Mouse (Mus musculus) forebrain, postnatal 0 days (tissue): Measurements from ENCODE around the gene Dnttip2. TPM values are rescaled to one million over a fixed set of nuclear protein-coding genes. Genes with fewer than 3 reads are reported as not detected.

Source experiments
- ATAC-seq: fragments of 200-750 bp; cut with Nextera tagmentation; 2 replicates; pipeline ENCODE4 v1.8.0; 2017; ENCODE audit warnings: mild to moderate bottlenecking, moderate library complexity
- DNase-seq: peaks from one replicate; pipeline ENCODE4 v3.0.0-alpha.2; 2015
- H3K27ac ChIP-seq: fragments of 300-500 bp; sonication (generic); 2 replicates; pipeline ENCODE4 v1.5.1; 2014; ENCODE audit warnings: low read depth, mild to moderate bottlenecking, antibody characterized with exemption, low read length, moderate library complexity, mixed read lengths
- H3K27me3 ChIP-seq: fragments of 300-500 bp; sonication (generic); 2 replicates; pipeline ENCODE4 v1.6.1; 2014; ENCODE audit warnings: mild to moderate bottlenecking, low read length, mixed read lengths; ENCODE audit not compliant: insufficient read depth
- H3K36me3 ChIP-seq: fragments of 300-500 bp; sonication (generic); 2 replicates; pipeline ENCODE4 v1.6.1; 2014; ENCODE audit warnings: mild to moderate bottlenecking, moderate library complexity; ENCODE audit not compliant: insufficient read depth
- H3K4me1 ChIP-seq: fragments of 300-500 bp; sonication (generic); 2 replicates; pipeline ENCODE4 v1.6.1; 2014; ENCODE audit warnings: antibody characterized with exemption; ENCODE audit not compliant: insufficient read depth
- H3K4me2 ChIP-seq: fragments of 300-500 bp; sonication (generic); 2 replicates; pipeline ENCODE4 v1.6.1; 2014; ENCODE audit warnings: low read depth, mild to moderate bottlenecking, moderate library complexity
- H3K4me3 ChIP-seq: fragments of 300-500 bp; sonication (generic); 2 replicates; pipeline ENCODE4 v1.5.1; 2014; ENCODE audit warnings: low read depth, low read length, mixed read lengths
- H3K9ac ChIP-seq: fragments of 300-500 bp; sonication (generic); 2 replicates; pipeline ENCODE4 v1.6.1; 2014; ENCODE audit warnings: mild to moderate bottlenecking
- H3K9me3 ChIP-seq: fragments of 300-500 bp; sonication (generic); 2 replicates; pipeline ENCODE4 v1.6.1; 2016; ENCODE audit warnings: low read length
- CTCF ChIP-seq: sonication (generic); IDR thresholded peaks from 2 replicates; pipeline ENCODE4 v1.5.1; 2016; ENCODE audit warnings: antibody characterized with exemption, control low read depth, low read depth
- WGBS: fragments of 180-500 bp; shearing (Covaris S2); extraction: QIAGEN DNeasy Blood & Tissue Kit; methylation state at CpG from one replicate; pipeline ENCODE4 v1.1.7; 2014; 5-methylcytosine and 5-hydroxymethylcytosine counted together
- polyA plus RNA-seq: library from polyadenylated mRNA; unstranded; fragments of >200 nt; fragmentation: Nextera tagmentation; extraction: Ambion mirVana; gene quantifications from 2 replicates; pipeline ENCODE4 v1.2.1, GENCODE M21; 2015
- total RNA-seq: library from RNA; depleted of rRNA; stranded (reverse); fragments of >200 nt; gene quantifications from 2 replicates; pipeline ENCODE4 v1.2.3, GENCODE M21; 2014

The Dnttip2 gene
- total and polyA plus RNA-seq, 2 experiments from 2014 or later: 23.9 to 50.2 TPM

DNA sequence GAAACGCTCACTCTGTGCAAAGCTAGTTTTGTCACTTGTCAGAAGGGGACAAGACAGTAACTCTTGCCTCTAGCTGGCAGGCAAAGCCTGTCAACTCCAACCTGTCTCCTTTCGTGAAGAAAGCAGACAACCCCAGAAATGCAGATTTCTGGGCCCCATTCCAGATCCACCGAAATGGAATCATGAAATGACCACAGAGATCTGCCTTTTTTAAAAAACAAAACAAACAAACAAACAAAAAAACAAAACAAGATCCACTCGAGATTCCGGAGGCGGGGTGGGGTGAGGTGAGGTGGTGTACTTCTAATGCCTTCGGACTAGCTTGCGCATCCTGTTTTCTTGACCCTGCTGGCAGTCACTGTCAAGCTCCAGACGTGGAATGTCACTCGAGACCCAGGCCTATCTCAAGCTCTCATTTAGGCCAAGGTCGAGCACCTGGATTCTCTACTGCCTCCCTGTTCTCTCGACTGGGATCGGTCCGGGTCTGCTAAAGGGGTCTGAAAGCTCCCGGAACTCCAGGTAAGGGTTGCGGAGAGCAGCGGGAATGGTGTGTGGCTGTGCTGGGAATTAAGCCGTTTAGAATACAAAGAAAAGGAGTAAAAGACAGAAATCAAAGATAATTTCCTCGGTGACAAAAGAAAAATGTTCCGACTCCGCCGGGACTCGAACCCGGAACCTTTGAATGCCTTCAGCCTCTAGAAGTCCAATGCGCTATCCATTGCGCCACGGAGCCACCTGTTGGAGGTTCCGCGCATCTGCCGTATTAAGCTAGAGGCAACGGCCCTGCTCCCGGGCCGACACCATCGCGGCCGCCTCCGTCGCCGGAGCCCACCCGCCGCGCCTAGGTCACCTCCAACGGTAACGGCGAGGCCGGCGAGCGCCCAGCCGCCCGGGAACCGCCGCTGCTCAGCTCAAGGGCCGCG is 18.4 kb downstream of the Dnttip2 start:
- Histone ChIP-seq H3K4me1 (peaks cover 23% of the 10 kb centered on the region), H3K27ac (peak overlapping the region; percentile 99), H3K4me3 (peak overlapping the region; percentile 65), H3K9me3 (no peaks in the 10 kb centered on the region), H3K4me2 (peak overlapping the region; percentile 76), H3K9ac (peak overlapping the region; percentile 97), H3K36me3 (no peaks in the 10 kb centered on the region), H3K27me3 (no peaks in the 10 kb centered on the region)
- peak; percentile 55 for TF ChIP-seq CTCF
- DNase-seq (peak; percentile 93), ATAC-seq (peak; percentile 40)
- WGBS: 6% methylated on average over 54 of the region's 54 CpGs

- H3K9me3 ChIP-seq: no peaks in the 10 kb centered on the region
- H3K4me1 ChIP-seq: peaks cover 23% of the 10 kb centered on the region
- 3% methylated on average over 82 of the region's 105 CpGs for WGBS
- peak overlapping the region; percentile 99 for H3K27ac ChIP-seq
- no peak; the same call in 1 of the 2 replicates for TF ChIP-seq CTCF
- ATAC-seq: peak; percentile 69
- no peaks in the 10 kb centered on the region for H3K36me3 ChIP-seq
- DNase-seq: no peak
- no peaks in the 10 kb centered on the region for H3K27me3 ChIP-seq
- H3K9ac ChIP-seq: peak overlapping the region; percentile 97
- H3K4me2 ChIP-seq: peak overlapping the region; percentile 76
- peak overlapping the region; percentile 65 for H3K4me3 ChIP-seq
These were observed 19.2 kb downstream of the Dnttip2 start for GRCm38 (mm10) chr3:122293223-122293953.

DNA sequence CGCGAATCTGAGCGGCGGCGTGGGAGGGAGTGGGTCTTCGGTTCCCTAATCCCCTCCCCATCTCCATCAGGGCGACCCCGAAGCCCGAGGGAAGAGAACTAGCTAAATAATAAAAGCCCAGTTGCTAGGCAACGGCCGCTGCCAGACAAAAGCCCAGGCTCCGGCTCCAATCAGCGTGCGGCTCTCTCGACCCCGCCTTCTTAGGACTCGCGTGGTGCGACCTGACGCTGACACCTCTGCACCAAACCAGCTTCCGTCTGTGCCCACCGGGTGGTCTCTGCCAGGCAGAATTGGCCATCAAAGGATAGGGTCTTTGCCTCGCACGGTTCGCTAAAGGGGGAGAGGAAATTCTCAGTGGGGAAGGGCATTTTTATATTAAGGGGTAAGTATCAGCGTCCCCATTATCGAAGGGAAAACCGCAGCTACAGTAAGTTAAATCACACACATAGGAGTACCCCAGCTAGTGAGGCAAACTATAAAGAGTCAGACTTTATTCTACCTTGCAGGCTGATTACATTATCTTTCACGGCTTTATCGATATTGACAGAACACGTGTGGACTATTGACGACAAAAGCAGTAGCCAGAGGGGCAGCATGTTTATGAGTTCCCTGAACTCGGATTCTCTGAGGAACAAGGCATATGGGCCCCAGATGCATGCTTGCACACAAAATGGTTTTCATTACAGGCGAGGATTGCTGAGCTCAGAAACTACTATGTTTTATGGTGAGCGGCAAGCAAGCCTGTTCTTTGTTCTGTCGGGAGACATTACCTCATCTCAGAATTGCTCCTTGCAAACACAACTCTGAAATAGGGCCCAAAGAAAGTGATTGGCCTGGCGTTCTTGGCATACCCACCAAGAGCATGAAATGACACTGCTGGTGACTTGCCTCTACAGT is 20.0 kb downstream of the Dnttip2 start, which contains the start of gene Bcar3:
TSS of gene Bcar3 (plus strand) at position 183 of the 897 bp plus-strand sequence.
- WGBS: 2% methylated on average over 37 of the region's 37 CpGs
- no peaks in the 10 kb centered on the region for H3K27me3 ChIP-seq
- peak within 1 kb of the TSS; percentile 76 for H3K4me2 ChIP-seq
- no peak for TF ChIP-seq CTCF
- no peaks in the 10 kb centered on the region for H3K36me3 ChIP-seq
- peaks cover 23% of the 10 kb centered on the region for H3K4me1 ChIP-seq
- no peaks in the 10 kb centered on the region for H3K9me3 ChIP-seq
- DNase-seq: peak; percentile 98
- peak; percentile 90 for ATAC-seq
- H3K9ac ChIP-seq: peak within 1 kb of the TSS; percentile 97
- peak within 1 kb of the TSS; percentile 65 for H3K4me3 ChIP-seq
- peak within 1 kb of the TSS; percentile 99 for H3K27ac ChIP-seq

DNA sequence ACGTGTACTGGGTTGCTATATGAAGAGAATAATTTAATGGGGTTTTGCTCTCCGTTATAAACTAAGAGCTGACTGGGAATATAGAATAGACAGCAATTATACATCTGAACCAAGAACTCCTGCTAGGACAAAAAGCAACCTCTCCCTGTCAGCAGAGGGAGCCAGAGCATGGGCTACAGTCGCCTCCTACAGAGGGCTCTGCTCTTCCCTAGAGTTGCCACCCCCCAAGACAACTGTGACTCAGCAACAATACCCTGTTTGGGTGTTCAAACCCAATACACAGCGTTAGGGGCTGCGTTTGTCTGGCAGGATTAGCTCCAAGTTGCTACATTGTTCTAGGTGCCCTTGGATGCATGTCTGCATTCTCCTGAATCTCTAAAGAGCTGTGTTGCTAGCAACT is 21.3 kb downstream of the Dnttip2 start:
- DNase-seq: peak; percentile 74
- Histone ChIP-seq H3K9me3 (no peaks in the 10 kb centered on the region), H3K27ac (peak overlapping the region; percentile 10; the same call in 1 of the 2 replicates), H3K4me1 (peaks cover 23% of the 10 kb centered on the region), H3K9ac (no peak overlapping the region), H3K4me3 (no peak overlapping the region), H3K4me2 (no peak overlapping the region), H3K27me3 (no peaks in the 10 kb centered on the region), H3K36me3 (no peaks in the 10 kb centered on the region)
- ATAC-seq: no peak
- 11% methylated on average over 5 of the region's 5 CpGs for WGBS
- peak; percentile 84 for TF ChIP-seq CTCF

GRCm38 (mm10) chr3:122296979-122297378 is 22.8 kb downstream of the Dnttip2 start:
- no peak for DNase-seq
- whole genome bisulfite sequencing: 33% methylated on average over 5 of the region's 5 CpGs

More at GRCm38 (mm10) chr3:122296979-122297378, 22.8 kb downstream of the Dnttip2 start:
- no peak overlapping the region for H3K9ac ChIP-seq
- ATAC-seq: no peak
- no peaks in the 10 kb centered on the region for H3K27me3 ChIP-seq
- H3K4me2 ChIP-seq: no peak overlapping the region
- peaks cover 19% of the 10 kb centered on the region for H3K4me1 ChIP-seq
- no peak overlapping the region for H3K4me3 ChIP-seq
- H3K27ac ChIP-seq: no peak overlapping the region
- TF ChIP-seq CTCF: no peak
- H3K9me3 ChIP-seq: no peaks in the 10 kb centered on the region
- no peaks in the 10 kb centered on the region for H3K36me3 ChIP-seq
